Mouse (Mus musculus) forebrain, embryonic 13.5 days (tissue): ENCODE results near the gene Olfr237-ps1. TPM values are rescaled to one million over a fixed set of nuclear protein-coding genes. Genes with fewer than 3 reads are reported as not detected.
"Not testable (repeated sequence)": the region's sequence is repeated elsewhere in the genome, so short reads cannot be mapped to it uniquely, and the experiment has no call there.

ENCODE experiments used
- ATAC-seq: fragments of 200-750 bp; cut with Nextera tagmentation; 2 replicates; pipeline ENCODE4 v1.8.0; 2017
- H3K27ac ChIP-seq: fragments of 300-500 bp; sonication (generic); 2 replicates; pipeline ENCODE4 v1.5.1; 2015; ENCODE audit warnings: inconsistent platforms, mild to moderate bottlenecking, moderate library complexity
- H3K27me3 ChIP-seq: fragments of 300-500 bp; sonication (generic); 2 replicates; pipeline ENCODE4 v1.6.1; 2015; ENCODE audit warnings: mild to moderate bottlenecking, inconsistent platforms
- H3K36me3 ChIP-seq: fragments of 300-500 bp; sonication (generic); 2 replicates; pipeline ENCODE4 v1.6.1; 2015; ENCODE audit warnings: mild to moderate bottlenecking, inconsistent platforms; ENCODE audit not compliant: poor library complexity, severe bottlenecking
- H3K4me1 ChIP-seq: fragments of 300-500 bp; sonication (generic); 2 replicates; pipeline ENCODE4 v1.6.1; 2015; ENCODE audit warnings: inconsistent platforms
- H3K4me2 ChIP-seq: fragments of 300-500 bp; sonication (generic); 2 replicates; pipeline ENCODE4 v1.6.1; 2015; ENCODE audit warnings: inconsistent platforms, mild to moderate bottlenecking, moderate library complexity
- H3K4me3 ChIP-seq: fragments of 300-500 bp; sonication (generic); 2 replicates; pipeline ENCODE4 v1.5.1; 2015; ENCODE audit warnings: mild to moderate bottlenecking, inconsistent platforms
- H3K9ac ChIP-seq: fragments of 300-500 bp; sonication (generic); 2 replicates; pipeline ENCODE4 v1.6.1; 2015; ENCODE audit warnings: mild to moderate bottlenecking, inconsistent platforms
- H3K9me3 ChIP-seq: fragments of 300-500 bp; sonication (generic); replicated peaks from 2 replicates; pipeline ENCODE4 v1.6.1; 2016; ENCODE audit warnings: inconsistent platforms
- WGBS: fragments of 180-500 bp; shearing (Covaris S2); methylation state at CpG from one replicate; pipeline ENCODE4 v1.1.7; 2015; 5-methylcytosine and 5-hydroxymethylcytosine counted together
- polyA plus RNA-seq: library from polyadenylated mRNA; unstranded; fragments of >200 nt; fragmentation: Nextera tagmentation; extraction: Ambion mirVana; gene quantifications from 2 replicates; pipeline ENCODE4 v1.2.1, GENCODE M21; 2015

Olfr237-ps1 gene
- not detected in 2 replicates for polyA plus RNA-seq

GRCm38 (mm10) chr6:43146267-43146666 lies at the start of gene Olfr237-ps1:
TSS of gene Olfr237-ps1 (plus strand) at chr6:43146567.
- ATAC-seq, H3K27me3 ChIP-seq: not testable (repeated sequence)
- 87% methylated on average over 2 of the region's 2 CpGs for WGBS

GRCm38 (mm10) chr6:43106069-43106468 lies 40.3 kb upstream of the Olfr237-ps1 start, which contains the start of gene Olfr441:
TSS of gene Olfr441 (plus strand) at chr6:43106369.
- not testable (repeated sequence) for H3K4me2 ChIP-seq, ATAC-seq, H3K4me3 ChIP-seq, H3K9me3 ChIP-seq, H3K27me3 ChIP-seq, H3K27ac ChIP-seq, H3K9ac ChIP-seq, H3K36me3 ChIP-seq, H3K4me1 ChIP-seq
- 96% methylated on average over 1 of the region's 1 CpGs for WGBS

More at GRCm38 (mm10) chr6:43146267-43146666, at the start of gene Olfr237-ps1:
- not testable (repeated sequence) for H3K27ac ChIP-seq, H3K9me3 ChIP-seq, H3K36me3 ChIP-seq, H3K4me3 ChIP-seq, H3K4me2 ChIP-seq, H3K4me1 ChIP-seq, H3K9ac ChIP-seq

- WGBS: 45% methylated on average over 1 of the region's 1 CpGs
- no peak overlapping the region for H3K9ac ChIP-seq
- H3K9me3 ChIP-seq: no peaks in the 10 kb centered on the region
- no peaks in the 10 kb centered on the region for H3K36me3 ChIP-seq
- no peak overlapping the region for H3K27ac ChIP-seq
- ATAC-seq: peak; percentile 41; the same call in 1 of the 2 replicates
- H3K4me1 ChIP-seq: no peaks in the 10 kb centered on the region
- H3K4me3 ChIP-seq: no peak overlapping the region
- H3K27me3 ChIP-seq: no peaks in the 10 kb centered on the region
- H3K4me2 ChIP-seq: no peak overlapping the region
These were observed 13.1 kb downstream of the Olfr237-ps1 start for GRCm38 (mm10) chr6:43159502-43159901.

GRCm38 (mm10) chr6:43162982-43163381 lies 16.6 kb downstream of the Olfr237-ps1 start, which contains the start of gene Olfr437:
TSS of gene Olfr437 (plus strand) at chr6:43163282.
- Histone ChIP-seq H3K27ac (no peak within 1 kb of the TSS), H3K9ac (no peak within 1 kb of the TSS), H3K4me2 (no peak within 1 kb of the TSS), H3K9me3 (no peaks in the 10 kb centered on the region), H3K36me3 (no peaks in the 10 kb centered on the region), H3K27me3 (no peaks in the 10 kb centered on the region), H3K4me3 (no peak within 1 kb of the TSS), H3K4me1 (no peaks in the 10 kb centered on the region)
- 61% methylated on average over 3 of the region's 3 CpGs for WGBS
- ATAC-seq: no peak

- no peaks in the 10 kb centered on the region for H3K9me3 ChIP-seq
- no peak for ATAC-seq
- no peaks in the 10 kb centered on the region for H3K27me3 ChIP-seq
- no peaks in the 10 kb centered on the region for H3K4me1 ChIP-seq
- H3K36me3 ChIP-seq: no peaks in the 10 kb centered on the region
- no peak overlapping the region for H3K4me2 ChIP-seq
- H3K27ac ChIP-seq: no peak overlapping the region
- no peak overlapping the region for H3K4me3 ChIP-seq
- WGBS: 96% methylated on average over 4 of the region's 4 CpGs
- H3K9ac ChIP-seq: no peak overlapping the region
These were observed 20.9 kb downstream of the Olfr237-ps1 start for GRCm38 (mm10) chr6:43167246-43167645.

- no peaks in the 10 kb centered on the region for H3K36me3 ChIP-seq
- H3K9ac ChIP-seq: no peak within 1 kb of the TSS
- 80% methylated on average over 4 of the region's 4 CpGs for WGBS
- H3K4me2 ChIP-seq: no peak within 1 kb of the TSS
- no peak for ATAC-seq
- H3K9me3 ChIP-seq: no peaks in the 10 kb centered on the region
- no peak within 1 kb of the TSS for H3K4me3 ChIP-seq
- no peaks in the 10 kb centered on the region for H3K27me3 ChIP-seq
- H3K27ac ChIP-seq: no peak within 1 kb of the TSS
- H3K4me1 ChIP-seq: no peaks in the 10 kb centered on the region
These were observed 25.5 kb downstream of the Olfr237-ps1 start, which contains the start of gene Olfr13 for GRCm38 (mm10) chr6:43171840-43172239. TSS of gene Olfr13 (plus strand) at chr6:43172140.

- Histone ChIP-seq H3K36me3 (no peaks in the 10 kb centered on the region), H3K27me3 (no peaks in the 10 kb centered on the region), H3K4me3 (no peak overlapping the region), H3K9me3 (no peaks in the 10 kb centered on the region), H3K27ac (no peak overlapping the region), H3K4me2 (no peak overlapping the region), H3K4me1 (peaks cover 6% of the 10 kb centered on the region; the same call in 1 of the 2 replicates), H3K9ac (no peak overlapping the region)
- 94% methylated on average over 1 of the region's 1 CpGs for WGBS
- peak; percentile 33; the same call in 1 of the 2 replicates for ATAC-seq
These were observed 31.8 kb downstream of the Olfr237-ps1 start for GRCm38 (mm10) chr6:43178129-43178528.

- Histone ChIP-seq H3K9ac (no peak overlapping the region), H3K4me1 (peaks cover 6% of the 10 kb centered on the region; the same call in 1 of the 2 replicates), H3K27me3 (no peaks in the 10 kb centered on the region), H3K4me2 (no peak overlapping the region), H3K4me3 (no peak overlapping the region), H3K36me3 (no peaks in the 10 kb centered on the region), H3K27ac (no peak overlapping the region), H3K9me3 (no peaks in the 10 kb centered on the region)
- WGBS: 51% methylated on average over 6 of the region's 6 CpGs
- ATAC-seq: peak; percentile 76
These were observed 32.5 kb downstream of the Olfr237-ps1 start for GRCm38 (mm10) chr6:43178584-43179501.

- no peaks in the 10 kb centered on the region for H3K27me3 ChIP-seq
- no peak for ATAC-seq
- no peak overlapping the region for H3K27ac ChIP-seq
- H3K4me2 ChIP-seq: no peak overlapping the region
- H3K36me3 ChIP-seq: no peaks in the 10 kb centered on the region
- H3K4me3 ChIP-seq: no peak overlapping the region
- WGBS: 85% methylated on average over 3 of the region's 3 CpGs
- H3K4me1 ChIP-seq: no peaks in the 10 kb centered on the region
- no peak overlapping the region for H3K9ac ChIP-seq
- no peaks in the 10 kb centered on the region for H3K9me3 ChIP-seq
These were observed 44.6 kb downstream of the Olfr237-ps1 start for GRCm38 (mm10) chr6:43190986-43191385.

- Histone ChIP-seq H3K9me3 (no peaks in the 10 kb centered on the region), H3K4me3 (no peak within 1 kb of the TSS), H3K9ac (no peak within 1 kb of the TSS), H3K4me2 (no peak within 1 kb of the TSS), H3K27me3 (no peaks in the 10 kb centered on the region), H3K36me3 (no peaks in the 10 kb centered on the region), H3K27ac (no peak within 1 kb of the TSS), H3K4me1 (no peaks in the 10 kb centered on the region)
- no peak for ATAC-seq
These were observed 50.4 kb downstream of the Olfr237-ps1 start, which contains the start of gene Olfr435 for GRCm38 (mm10) chr6:43196781-43197180. TSS of gene Olfr435 (plus strand) at chr6:43197146.

GRCm38 (mm10) chr6:43198094-43198493 lies 51.7 kb downstream of the Olfr237-ps1 start:
- H3K9me3 ChIP-seq: no peaks in the 10 kb centered on the region
- no peaks in the 10 kb centered on the region for H3K27me3 ChIP-seq
- WGBS: 77% methylated on average over 3 of the region's 3 CpGs
- ATAC-seq: no peak
- no peaks in the 10 kb centered on the region for H3K36me3 ChIP-seq
- H3K4me2 ChIP-seq: no peak overlapping the region
- H3K4me3 ChIP-seq: no peak overlapping the region
- no peaks in the 10 kb centered on the region for H3K4me1 ChIP-seq
- no peak overlapping the region for H3K9ac ChIP-seq
- H3K27ac ChIP-seq: no peak overlapping the region

GRCm38 (mm10) chr6:43202786-43203185 lies 56.4 kb downstream of the Olfr237-ps1 start:
- ATAC-seq: no peak
- H3K27ac ChIP-seq: no peak overlapping the region

More at GRCm38 (mm10) chr6:43202786-43203185, 56.4 kb downstream of the Olfr237-ps1 start:
- Histone ChIP-seq H3K4me3 (no peak overlapping the region), H3K27me3 (no peaks in the 10 kb centered on the region), H3K4me2 (no peak overlapping the region), H3K36me3 (no peaks in the 10 kb centered on the region), H3K4me1 (no peaks in the 10 kb centered on the region), H3K9ac (no peak overlapping the region), H3K9me3 (no peaks in the 10 kb centered on the region)
